Mouse (Mus musculus): ENCODE measurements around the gene Sorl1. TPM values are rescaled to one million over a fixed set of nuclear protein-coding genes. Genes with fewer than 3 reads are reported as not detected.

The Sorl1 gene
- polyA plus RNA-seq, 1 experiment = 58.1 TPM

DNA sequence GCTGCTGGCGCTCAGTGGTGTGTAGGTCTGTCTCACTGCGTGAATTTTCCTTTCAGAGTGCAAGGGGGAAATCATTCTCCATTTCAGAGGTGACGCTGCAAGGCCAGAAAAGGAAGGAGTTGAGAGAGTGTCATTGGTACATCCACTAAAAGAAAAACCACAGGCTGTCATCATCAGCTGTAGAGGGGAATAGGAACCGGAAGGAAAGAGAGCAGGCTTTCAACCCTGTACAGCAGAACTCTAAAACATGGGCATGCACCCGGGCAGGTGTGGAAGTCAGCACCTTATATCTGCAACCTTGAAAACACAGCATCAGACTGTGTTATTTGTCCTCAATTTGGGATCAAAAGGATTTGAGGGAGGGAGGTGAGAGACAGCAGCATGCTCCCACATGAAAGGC is 34.6 kb upstream of the Sorl1 start:
- H3K27ac ChIP-seq (ENCODE audit: insufficient read depth, low read depth, low read length) = no peak overlapping the region
- H3K27me3 ChIP-seq (replicated peaks; ENCODE audit: control insufficient read depth, insufficient read depth, low read length) = no peaks in the 10 kb centered on the region
- no peak for TF ChIP-seq CTCF (conservative IDR thresholded peaks at IDR 0.05; ENCODE audit: insufficient read depth, insufficient read length, low read depth, low read length)
- H3K4me1 ChIP-seq (ENCODE audit: control insufficient read depth, insufficient read depth, low read length) = no peaks in the 10 kb centered on the region; the same call in 1 of the 2 replicates
- no peak for DNase-seq
- WGBS = 56% methylated on average over 5 of the region's 5 CpGs
- H3K36me3 ChIP-seq (ENCODE audit: control insufficient read depth, insufficient read depth, low read length) = no peaks in the 10 kb centered on the region
- H3K4me3 ChIP-seq (ENCODE audit: insufficient read depth, low read depth, low read length) = no peak overlapping the region

DNA sequence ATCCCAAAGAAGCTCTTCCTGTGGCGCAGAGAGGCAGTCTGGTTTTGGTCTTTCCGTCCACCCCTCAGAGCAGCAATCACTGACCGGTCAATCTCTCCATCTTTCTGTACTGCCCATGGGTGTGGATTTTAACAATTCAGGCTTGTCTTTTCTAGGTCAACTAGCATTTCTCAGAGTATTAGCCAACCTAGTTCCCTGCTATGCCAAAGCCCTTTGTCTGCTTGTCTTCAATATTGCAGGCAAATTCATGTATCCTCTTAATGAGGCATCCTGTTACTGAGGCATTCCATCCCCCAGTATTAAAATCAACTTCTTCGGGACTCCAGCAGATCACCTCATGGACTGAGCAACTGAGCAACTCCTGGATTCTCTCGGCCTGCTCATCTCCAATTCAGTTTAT is 33.9 kb upstream of the Sorl1 start:
- Histone ChIP-seq H3K27me3 (replicated peaks; ENCODE audit: control insufficient read depth, insufficient read depth, low read length) (no peaks in the 10 kb centered on the region), H3K4me1 (ENCODE audit: control insufficient read depth, insufficient read depth, low read length) (no peaks in the 10 kb centered on the region; the same call in 1 of the 2 replicates), H3K36me3 (ENCODE audit: control insufficient read depth, insufficient read depth, low read length) (no peaks in the 10 kb centered on the region), H3K27ac (ENCODE audit: insufficient read depth, low read depth, low read length) (no peak overlapping the region), H3K4me3 (ENCODE audit: insufficient read depth, low read depth, low read length) (no peak overlapping the region)
- no peak for DNase-seq
- WGBS = 91% methylated on average over 5 of the region's 5 CpGs
- TF ChIP-seq POLR2A (IDR thresholded peaks at IDR 0.05; ENCODE audit: low read depth, low read length) (no peak), CTCF (conservative IDR thresholded peaks at IDR 0.05; ENCODE audit: insufficient read depth, insufficient read length, low read depth, low read length) (no peak)

DNA sequence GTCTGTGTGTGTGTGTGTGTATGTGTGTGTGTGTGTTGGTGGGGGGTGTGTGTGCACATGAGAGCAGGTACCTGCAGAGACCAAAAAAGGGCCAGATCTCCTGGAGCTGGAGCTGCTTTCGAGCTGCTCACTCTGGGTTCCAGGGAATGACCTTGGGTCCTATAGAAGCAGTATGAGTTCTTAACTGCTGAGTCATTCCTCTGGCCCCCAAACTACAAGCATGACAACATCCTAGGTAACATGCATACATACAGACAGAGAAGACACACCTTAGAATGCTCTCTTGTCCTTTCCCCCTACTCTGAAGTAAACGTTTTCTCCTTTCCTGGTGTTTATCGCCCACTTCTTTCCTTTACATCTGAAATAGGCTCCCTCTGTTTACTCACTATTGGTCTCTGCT is 32.5 kb upstream of the Sorl1 start:
- 87% methylated on average over 3 of the region's 3 CpGs for WGBS
- no peaks in the 10 kb centered on the region for H3K27me3 ChIP-seq (replicated peaks; ENCODE audit: control insufficient read depth, insufficient read depth, low read length)
- DNase-seq = no peak
- H3K4me3 ChIP-seq (ENCODE audit: insufficient read depth, low read depth, low read length) = no peak overlapping the region
- no peaks in the 10 kb centered on the region; the same call in 1 of the 2 replicates for H3K4me1 ChIP-seq (ENCODE audit: control insufficient read depth, insufficient read depth, low read length)
- no peak overlapping the region for H3K27ac ChIP-seq (ENCODE audit: insufficient read depth, low read depth, low read length)
- no peaks in the 10 kb centered on the region for H3K36me3 ChIP-seq (ENCODE audit: control insufficient read depth, insufficient read depth, low read length)
- TF ChIP-seq POLR2A (IDR thresholded peaks at IDR 0.05; ENCODE audit: low read depth, low read length) (no peak), CTCF (conservative IDR thresholded peaks at IDR 0.05; ENCODE audit: insufficient read depth, insufficient read length, low read depth, low read length) (no peak)

DNA sequence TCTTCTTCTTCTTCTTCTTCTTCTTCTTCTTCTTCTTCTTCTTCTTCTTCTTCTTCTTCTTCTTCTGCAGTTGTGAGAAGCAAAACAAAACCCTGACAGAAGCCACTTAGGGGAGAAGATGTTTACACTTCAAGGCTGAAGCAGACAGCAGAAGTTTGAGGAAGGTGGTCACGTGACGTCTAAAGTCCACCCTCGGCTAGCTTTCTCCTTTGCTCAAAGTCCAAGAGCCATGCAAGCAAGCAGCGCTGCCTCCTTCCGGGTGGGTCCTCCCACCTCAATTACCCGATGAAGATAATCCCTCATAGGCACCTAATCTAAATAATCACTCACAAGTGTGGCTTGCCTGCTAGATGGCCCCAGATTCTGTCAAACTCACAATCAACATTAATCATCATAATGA is 30.6 kb upstream of the Sorl1 start:
- WGBS = 60% methylated on average over 6 of the region's 6 CpGs
- Histone ChIP-seq H3K36me3 (ENCODE audit: control insufficient read depth, insufficient read depth, low read length) (no peaks in the 10 kb centered on the region), H3K4me3 (ENCODE audit: insufficient read depth, low read depth, low read length) (no peak overlapping the region), H3K27ac (ENCODE audit: insufficient read depth, low read depth, low read length) (peak overlapping the region; percentile 64; the same call in 1 of the 2 replicates), H3K27me3 (replicated peaks; ENCODE audit: control insufficient read depth, insufficient read depth, low read length) (no peaks in the 10 kb centered on the region), H3K4me1 (ENCODE audit: control insufficient read depth, insufficient read depth, low read length) (no peaks in the 10 kb centered on the region; the same call in 1 of the 2 replicates)
- peak; percentile 90 for DNase-seq
- TF ChIP-seq CTCF (conservative IDR thresholded peaks at IDR 0.05; ENCODE audit: insufficient read depth, insufficient read length, low read depth, low read length) (no peak), POLR2A (IDR thresholded peaks at IDR 0.05; ENCODE audit: low read depth, low read length) (no peak)

DNA sequence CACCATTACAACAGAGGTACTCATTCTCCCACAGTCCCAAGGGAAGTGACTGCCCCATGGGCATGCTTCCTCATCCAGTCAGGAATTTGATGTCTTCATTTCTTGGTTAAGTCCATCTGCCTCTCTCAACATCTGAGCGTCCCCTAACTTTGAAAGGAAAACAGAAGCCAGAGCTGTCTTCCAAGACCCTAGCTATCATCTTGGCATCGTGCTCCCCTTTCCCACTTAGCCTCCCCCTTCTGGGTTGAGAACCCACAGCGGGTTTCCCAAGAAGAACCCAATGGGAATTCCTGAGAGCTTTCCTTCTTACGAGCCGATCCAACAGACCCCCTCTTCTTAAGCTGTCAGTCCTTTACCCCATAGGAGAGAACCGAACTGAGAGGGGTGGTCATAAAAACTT is 24.7 kb upstream of the Sorl1 start:
- WGBS = 87% methylated on average over 6 of the region's 6 CpGs

DNA sequence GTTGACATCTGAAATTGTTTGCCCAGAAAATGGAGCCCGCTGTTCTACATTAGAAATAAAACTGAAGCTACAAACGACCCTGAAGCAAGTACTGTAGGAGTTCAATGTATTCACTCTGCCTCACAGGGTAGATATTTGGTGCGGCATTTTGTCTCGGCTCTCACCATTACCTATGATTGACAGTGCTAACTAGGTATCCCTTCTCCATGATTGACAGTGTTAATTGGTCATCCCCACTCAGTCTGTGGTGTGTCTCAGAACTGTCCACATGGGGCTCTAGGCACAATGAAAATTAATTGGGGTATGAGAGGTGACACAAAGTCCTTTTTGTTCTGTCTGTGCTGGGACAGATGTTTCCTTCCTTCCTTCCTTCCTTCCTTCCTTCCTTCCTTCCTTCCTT is 23.9 kb upstream of the Sorl1 start:
- Histone ChIP-seq H3K27ac (ENCODE audit: insufficient read depth, low read depth, low read length) (no peak overlapping the region), H3K36me3 (ENCODE audit: control insufficient read depth, insufficient read depth, low read length) (no peaks in the 10 kb centered on the region), H3K4me3 (ENCODE audit: insufficient read depth, low read depth, low read length) (no peak overlapping the region), H3K4me1 (ENCODE audit: control insufficient read depth, insufficient read depth, low read length) (no peaks in the 10 kb centered on the region), H3K27me3 (replicated peaks; ENCODE audit: control insufficient read depth, insufficient read depth, low read length) (no peaks in the 10 kb centered on the region)
- TF ChIP-seq POLR2A (IDR thresholded peaks at IDR 0.05; ENCODE audit: low read depth, low read length) (no peak), CTCF (conservative IDR thresholded peaks at IDR 0.05; ENCODE audit: insufficient read depth, insufficient read length, low read depth, low read length) (no peak)
- WGBS = 91% methylated on average over 4 of the region's 4 CpGs
- DNase-seq = no peak

More for the DNA sequence above, 24.7 kb upstream of the Sorl1 start:
- no peak for DNase-seq
- H3K36me3 ChIP-seq (ENCODE audit: control insufficient read depth, insufficient read depth, low read length) = no peaks in the 10 kb centered on the region
- no peak for TF ChIP-seq POLR2A (IDR thresholded peaks at IDR 0.05; ENCODE audit: low read depth, low read length)
- TF ChIP-seq CTCF (conservative IDR thresholded peaks at IDR 0.05; ENCODE audit: insufficient read depth, insufficient read length, low read depth, low read length) = no peak
- H3K4me3 ChIP-seq (ENCODE audit: insufficient read depth, low read depth, low read length) = no peak overlapping the region
- H3K4me1 ChIP-seq (ENCODE audit: control insufficient read depth, insufficient read depth, low read length) = no peaks in the 10 kb centered on the region
- H3K27me3 ChIP-seq (replicated peaks; ENCODE audit: control insufficient read depth, insufficient read depth, low read length) = no peaks in the 10 kb centered on the region
- no peak overlapping the region for H3K27ac ChIP-seq (ENCODE audit: insufficient read depth, low read depth, low read length)

DNA sequence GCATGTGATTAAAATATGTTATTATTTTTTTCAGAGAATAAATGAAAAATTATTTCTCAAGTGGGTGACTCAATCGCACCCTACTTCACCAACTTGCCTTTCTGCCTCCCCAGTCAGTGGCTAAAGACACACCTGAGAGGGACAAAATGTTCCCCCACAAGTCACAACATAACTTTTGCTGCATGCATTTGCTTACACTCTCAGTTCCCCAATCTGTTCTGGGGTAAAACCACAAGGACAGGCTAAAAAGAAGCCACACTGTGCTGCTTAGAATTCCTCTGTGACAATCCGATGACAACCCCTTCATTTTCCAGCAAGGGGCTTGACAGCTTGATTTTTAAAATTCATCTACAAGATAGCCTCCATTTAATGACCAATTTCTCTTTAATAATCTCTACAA is 22.4 kb upstream of the Sorl1 start:
- H3K27me3 ChIP-seq (replicated peaks; ENCODE audit: control insufficient read depth, insufficient read depth, low read length) = no peaks in the 10 kb centered on the region
- 90% methylated on average over 2 of the region's 2 CpGs for WGBS
- no peak for DNase-seq
- no peaks in the 10 kb centered on the region for H3K4me1 ChIP-seq (ENCODE audit: control insufficient read depth, insufficient read depth, low read length)
- no peak overlapping the region for H3K4me3 ChIP-seq (ENCODE audit: insufficient read depth, low read depth, low read length)
- H3K27ac ChIP-seq (ENCODE audit: insufficient read depth, low read depth, low read length) = no peak overlapping the region
- H3K36me3 ChIP-seq (ENCODE audit: control insufficient read depth, insufficient read depth, low read length) = no peaks in the 10 kb centered on the region
- no peak for TF ChIP-seq CTCF (conservative IDR thresholded peaks at IDR 0.05; ENCODE audit: insufficient read depth, insufficient read length, low read depth, low read length)
- TF ChIP-seq POLR2A (IDR thresholded peaks at IDR 0.05; ENCODE audit: low read depth, low read length) = no peak

All from kidney, adult 2 months (tissue).